Mouse (Mus musculus) natural killer cell, adult 2 months (primary cell): Measurements from ENCODE around the gene Tead1.
"Not testable (repeated sequence)": the region's sequence is repeated elsewhere in the genome, so short reads cannot be mapped to it uniquely, and the experiment has no call there.

Experiments used
- DNase-seq, 2 experiments: peaks; one replicate each; pipeline ENCODE4 v3.0.0; 2022; ENCODE audit warnings: low spot score in 2 of 2

The Tead1 gene

GRCm38 (mm10) chr7:112919845-112920244 lies 240.7 kb downstream of the Tead1 start:
- peak in 1 of 2 experiments; percentile 9 for DNase-seq

GRCm38 (mm10) chr7:112922801-112923200 lies 243.7 kb downstream of the Tead1 start:
- DNase-seq = no peak

GRCm38 (mm10) chr7:112923712-112924111 lies 244.6 kb downstream of the Tead1 start:
- DNase-seq = no peak

GRCm38 (mm10) chr7:112930669-112931068 lies 251.6 kb downstream of the Tead1 start:
- DNase-seq = no peak

- DNase-seq = not testable (repeated sequence)
These were observed 256.8 kb downstream of the Tead1 start for GRCm38 (mm10) chr7:112935876-112936275.

- DNase-seq = no peak
These were observed 258.0 kb downstream of the Tead1 start for GRCm38 (mm10) chr7:112937089-112937488.

- DNase-seq = no peak
These were observed 259.8 kb downstream of the Tead1 start for GRCm38 (mm10) chr7:112938959-112939358.

GRCm38 (mm10) chr7:112942567-112942966 lies 263.4 kb downstream of the Tead1 start:
- no peak for DNase-seq

- DNase-seq = no peak
These were observed 263.9 kb downstream of the Tead1 start for GRCm38 (mm10) chr7:112943056-112943455.

GRCm38 (mm10) chr7:112946706-112947105 lies 267.6 kb downstream of the Tead1 start:
- no peak for DNase-seq

- DNase-seq = no peak
These were observed 274.7 kb downstream of the Tead1 start, which contains the start of gene Rassf10 for GRCm38 (mm10) chr7:112953777-112954291. Gene Rassf10 (plus strand): TSS chr7:112953962.

- no peak for DNase-seq
These were observed 275.4 kb downstream of the Tead1 start for GRCm38 (mm10) chr7:112954351-112955102.

- DNase-seq = no peak
These were observed 276.1 kb downstream of the Tead1 start for GRCm38 (mm10) chr7:112955103-112955827.

GRCm38 (mm10) chr7:112955955-112956354 lies 276.8 kb downstream of the Tead1 start:
- DNase-seq = no peak
